Mouse (Mus musculus) kidney, adult 2 months (tissue): Measurements from ENCODE around the gene 4933402D24Rik.

ENCODE experiments used
- CTCF ChIP-seq: fragments of 200-500 bp; conservative IDR thresholded peaks from 2 replicates; pipeline ENCODE4 v1.5.1; 2011; ENCODE audit warnings: low read depth, mild to moderate bottlenecking, control low read depth, low read length, moderate library complexity, mixed read lengths; ENCODE audit not compliant: insufficient read depth, insufficient read length
- POLR2A ChIP-seq: fragments of 200-500 bp; IDR thresholded peaks from one replicate; pipeline ENCODE4 v1.6.1; 2011; ENCODE audit warnings: low read depth, low read length, control low read depth

DNA sequence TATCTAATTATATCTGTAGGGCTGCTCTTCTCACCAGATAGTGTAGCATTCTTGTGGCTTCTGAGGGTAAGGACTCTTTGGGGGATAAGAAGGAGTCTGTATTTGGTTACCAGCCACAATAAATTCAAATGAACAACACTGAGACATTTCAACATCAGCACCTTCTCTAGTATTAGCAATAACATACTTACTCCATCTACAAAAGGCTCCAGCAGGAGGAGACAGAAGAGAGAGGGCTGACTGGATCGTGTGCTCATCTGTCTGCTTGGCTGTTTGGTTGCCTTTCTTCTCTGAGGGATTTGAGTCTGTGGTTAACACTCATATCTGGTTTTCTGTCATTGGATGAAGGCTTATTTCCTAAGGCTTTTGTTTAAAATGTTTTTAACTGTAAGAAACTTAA is 7.3 kb upstream of the 4933402D24Rik start:
- TF ChIP-seq CTCF, result no peak
- no peak for TF ChIP-seq POLR2A
